Mouse (Mus musculus): ENCODE measurements around the gene Ptprn2.

DNA sequence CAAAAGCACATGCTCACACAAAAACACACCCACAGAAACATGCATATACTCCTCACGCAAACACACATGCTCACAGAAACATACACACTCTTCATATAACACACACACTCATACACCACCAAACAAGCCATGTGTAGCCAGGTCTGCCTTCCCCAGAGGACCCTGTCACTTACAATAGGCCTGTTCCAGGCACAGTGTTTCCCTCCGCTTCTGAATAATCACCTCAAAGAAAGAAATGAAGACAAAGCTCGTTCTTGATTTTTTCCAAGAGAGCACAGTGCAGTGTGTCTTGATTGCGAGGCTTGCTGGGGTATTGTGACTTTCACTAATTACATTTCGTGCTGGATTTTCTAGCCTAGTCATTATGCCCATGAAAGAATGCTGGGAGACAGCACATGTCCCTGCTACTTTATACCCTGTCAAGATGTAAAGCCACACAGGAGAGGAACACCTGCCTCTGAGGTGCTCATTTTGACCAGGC, 820.1 kb downstream of the Ptprn2 start:
- no peak for TF ChIP-seq CTCF (IDR thresholded peaks at IDR 0.05; ENCODE audit: borderline replicate concordance, control insufficient read depth, extremely low read depth, insufficient read depth, low read length, poor library complexity)
- TF ChIP-seq POLR2A (IDR thresholded peaks at IDR 0.05; ENCODE audit: control insufficient read depth, extremely low read depth, insufficient read depth, low read length, poor library complexity): no peak
